9 mouse cellular contexts compared by ENCODE assay signal in genomic region chr6:129256018-129256417, GRCm38 (mm10). TPM values are rescaled to one million over a fixed set of nuclear protein-coding genes. Genes with fewer than 3 reads are reported as not detected.
DNase-seq lines count a peak whose midpoint lies in the region; ATAC-seq and TF ChIP-seq lines count a peak whose summit lies in the region.
"Had no signal": no experiment of that assay in that cellular context is flagged by ENCODE, and none has a peak within 500 bp of the region (broad histone marks: within the 10 kb centered on the region; RNA-seq: fewer than 3 reads in every experiment).

No protein-coding gene starts in this region.

- no peak overlapping the region for H3K4me2 ChIP-seq in hindbrain, postnatal 0 days (ENCODE audit: low read depth, low read length)
- H3K4me2 ChIP-seq: limb, embryonic 12.5 days had no signal

- H3K27me3 ChIP-seq in thymus, adult 2 months (ENCODE audit: control insufficient read depth, insufficient read depth, low read length) = no peaks in the 10 kb centered on the region
- no peaks in the 10 kb centered on the region for H3K27me3 ChIP-seq in hindbrain, postnatal 0 days (ENCODE audit: insufficient read depth, low read length)
- H3K27me3 ChIP-seq: limb, embryonic 12.5 days had no signal

- no peaks in the 10 kb centered on the region for H3K4me1 ChIP-seq in thymus, adult 2 months (replicated peaks; ENCODE audit: control insufficient read depth, insufficient read depth, low read length)
- no peaks in the 10 kb centered on the region for H3K4me1 ChIP-seq in hindbrain, postnatal 0 days (ENCODE audit: insufficient read depth, low read length)
- H3K4me1 ChIP-seq: limb, embryonic 12.5 days had no signal

- intact Hi-C loops in heart, postnatal 14 days (cut with DNase I) = loop anchor here (5.0 to 10.0 kb wide), 2 partner anchors 224 to 491 kb away; no protein-coding TSS in a partner anchor

- whole genome bisulfite sequencing in thymus, adult 2 months = 48% methylated on average over 7 of the region's 7 CpGs
- 53% methylated on average over 7 of the region's 7 CpGs for WGBS in hindbrain, postnatal 0 days

- no peaks in the 10 kb centered on the region for H3K9me3 ChIP-seq in hindbrain, postnatal 0 days (ENCODE audit: low read length)
- H3K9me3 ChIP-seq: limb, embryonic 12.5 days had no signal

- peak; percentile 59 for ATAC-seq in hindbrain, postnatal 0 days
- ATAC-seq in erythroid progenitor cell, adult 5-6 weeks (replicated peaks; ENCODE audit: low FRiP score, poor library complexity, severe bottlenecking) = no peak

- peak; percentile 36 to 42 for DNase-seq in heart, adult 18-20 months
- no peak for DNase-seq in heart, postnatal 14 days
- DNase-seq in thymus, adult 2 months = peak; percentile 41
- no peak for DNase-seq in thymus, postnatal 25 days
- DNase-seq in hindbrain, postnatal 0 days (ENCODE audit: low spot score) = peak; percentile 71
- DNase-seq in thymus, postnatal 4 days = peak; percentile 31
- DNase-seq in layer of hippocampus, adult 9-11 months = no peak

- no peak for TF ChIP-seq CTCF in thymus, adult 2 months (IDR thresholded peaks at IDR 0.05; ENCODE audit: borderline replicate concordance, control insufficient read depth, extremely low read depth, insufficient read depth, low read length, poor library complexity)
- peak; percentile 77 for TF ChIP-seq CTCF in hindbrain, postnatal 0 days (IDR thresholded peaks at IDR 0.05; ENCODE audit: low read depth)

- H3K9ac ChIP-seq in hindbrain, postnatal 0 days (replicated peaks; ENCODE audit: low read length) = no peak overlapping the region
- H3K9ac ChIP-seq: limb, embryonic 12.5 days had no signal

- no peak overlapping the region for H3K27ac ChIP-seq in thymus, adult 2 months (ENCODE audit: control insufficient read depth, insufficient read depth, low read length)
- no peak overlapping the region for H3K27ac ChIP-seq in hindbrain, postnatal 0 days
- H3K27ac ChIP-seq: limb, embryonic 12.5 days had no signal

- no peaks in the 10 kb centered on the region for H3K36me3 ChIP-seq in thymus, adult 2 months (ENCODE audit: control insufficient read depth, insufficient read depth, low read length)
- no peaks in the 10 kb centered on the region for H3K36me3 ChIP-seq in hindbrain, postnatal 0 days (ENCODE audit: insufficient read depth, low read length)
- H3K36me3 ChIP-seq: limb, embryonic 12.5 days had no signal

- no peak overlapping the region for H3K4me3 ChIP-seq in thymus, adult 2 months (ENCODE audit: control insufficient read depth, insufficient read depth, low read length)
- H3K4me3 ChIP-seq in hindbrain, postnatal 0 days (ENCODE audit: low read length) = no peak overlapping the region
- H3K4me3 ChIP-seq: limb, embryonic 12.5 days had no signal

- no peak for TF ChIP-seq POLR2A in thymus, adult 2 months (IDR thresholded peaks at IDR 0.05; ENCODE audit: control insufficient read depth, extremely low read depth, insufficient read depth, low read length, poor library complexity)

RNA-seq across cellular contexts. Expression of gene Cd69, which starts 19.2 kb away (rescaled TPM):
- total RNA-seq in heart, adult 18-20 months (2021) = 1 to 10 TPM in 1 of 2 experiments, under 1 TPM in 1; 0.17 to 1.6 TPM
- 1 to 10 TPM in 1 of 2 experiments, under 1 TPM in 1; 0.22 to 1.4 TPM for total RNA-seq in heart, postnatal 14 days (2021)
- polyA plus RNA-seq in thymus, adult 2 months (2012; rRNA removed) = 18.0 and 22.0 TPM in 2 replicates
- not detected in 2 replicates for total RNA-seq in hindbrain, postnatal 0 days (2014; rRNA removed)
- not detected in 2 replicates for polyA plus RNA-seq in hindbrain, postnatal 0 days (2015; fragmentation: Nextera tagmentation; extraction: Ambion mirVana)
- total RNA-seq in erythroid progenitor cell, adult 5-6 weeks (2015; ENCODE audit: low replicate concordance) = 24.3 and 26.3 TPM in 2 replicates
- total RNA-seq in erythroid progenitor cell, adult 5-6 weeks (2017; ENCODE audit: low replicate concordance) = 10.1 and 13.2 TPM in 2 replicates
- polyA plus RNA-seq: limb, embryonic 12.5 days had no signal

Comparison
In these comparisons a context has a peak if more than half of its experiments do, and no peak if none do; other contexts are left out.
1. DNase-seq: peak in heart, adult 18-20 months (2 of 2), thymus, adult 2 months (single experiment), hindbrain, postnatal 0 days (single experiment) and thymus, postnatal 4 days (single experiment); none in heart, postnatal 14 days (0 of 2), thymus, postnatal 25 days (single experiment) and layer of hippocampus, adult 9-11 months (single experiment).
2. RNA of gene Cd69, which starts 19.2 kb away (total RNA-seq): 10.1 to 26.3 TPM in erythroid progenitor cell, adult 5-6 weeks; 0.17 to 1.6 TPM in heart, adult 18-20 months, 0.22 to 1.4 TPM in heart, postnatal 14 days and not detected in hindbrain, postnatal 0 days; every median in the first group is over 4 times any median in the second.